Mouse (Mus musculus) ovary, adult 18-20 months (tissue): ENCODE measurements around the gene 1500011B03Rik.

Source experiments
- DNase-seq: peaks from one replicate; pipeline ENCODE4 v3.0.0; 2022; ENCODE audit warnings: low spot score, mixed read lengths

The 1500011B03Rik gene

GRCm38 (mm10) chr5:114809181-114809756 lies 14.0 kb downstream of the 1500011B03Rik start:
- peak; percentile 63 for DNase-seq

GRCm38 (mm10) chr5:114808385-114808784 lies 14.9 kb downstream of the 1500011B03Rik start:
- DNase-seq = no peak

GRCm38 (mm10) chr5:114807893-114808292 lies 15.4 kb downstream of the 1500011B03Rik start:
- no peak for DNase-seq

DNA sequence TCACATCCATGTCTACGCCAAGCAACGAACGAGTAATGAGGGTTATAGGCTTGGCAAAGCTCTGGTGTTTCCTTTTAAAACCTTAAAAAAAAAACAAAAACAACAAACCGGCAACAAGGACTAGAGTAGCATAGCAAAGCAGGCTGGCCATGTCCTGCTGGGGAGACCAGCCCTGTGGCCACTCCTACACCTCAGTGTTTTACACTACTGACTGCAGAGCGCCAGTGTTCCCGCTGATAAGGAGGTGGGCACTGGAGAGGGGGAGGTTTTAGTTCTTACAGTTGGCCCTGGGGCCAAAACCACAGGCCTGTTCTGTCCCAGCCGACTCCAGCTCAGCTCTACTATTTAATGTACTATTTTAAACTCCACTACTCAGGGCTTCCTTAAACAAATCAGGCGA lies 15.8 kb downstream of the 1500011B03Rik start:
- DNase-seq = peak; percentile 44

- DNase-seq = no peak
Measured at GRCm38 (mm10) chr5:114807063-114807462, 16.2 kb downstream of the 1500011B03Rik start.

DNA sequence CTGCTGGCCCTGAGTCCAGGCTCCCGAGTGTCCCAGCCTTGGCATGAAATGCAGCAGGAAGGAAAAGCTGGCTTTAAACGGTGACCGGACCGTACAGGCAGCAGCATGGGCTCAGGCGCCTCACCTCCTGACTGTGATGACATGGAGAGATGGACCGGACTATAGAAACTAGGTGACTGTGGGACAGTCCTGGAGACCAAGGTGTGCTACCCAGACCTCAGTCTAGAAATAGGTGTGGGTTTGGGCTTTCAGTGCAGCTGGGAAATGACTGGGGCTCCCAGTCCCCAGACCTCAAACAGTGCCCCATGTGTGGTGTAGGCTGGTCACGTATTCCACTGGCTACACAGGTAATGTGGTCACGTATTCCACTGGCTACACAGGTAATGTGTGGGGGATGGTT lies 16.6 kb downstream of the 1500011B03Rik start:
- no peak for DNase-seq

GRCm38 (mm10) chr5:114805436-114806350 lies 17.6 kb downstream of the 1500011B03Rik start:
- no peak for DNase-seq

- no peak for DNase-seq
Measured at GRCm38 (mm10) chr5:114804958-114805357, 18.3 kb downstream of the 1500011B03Rik start.

DNA sequence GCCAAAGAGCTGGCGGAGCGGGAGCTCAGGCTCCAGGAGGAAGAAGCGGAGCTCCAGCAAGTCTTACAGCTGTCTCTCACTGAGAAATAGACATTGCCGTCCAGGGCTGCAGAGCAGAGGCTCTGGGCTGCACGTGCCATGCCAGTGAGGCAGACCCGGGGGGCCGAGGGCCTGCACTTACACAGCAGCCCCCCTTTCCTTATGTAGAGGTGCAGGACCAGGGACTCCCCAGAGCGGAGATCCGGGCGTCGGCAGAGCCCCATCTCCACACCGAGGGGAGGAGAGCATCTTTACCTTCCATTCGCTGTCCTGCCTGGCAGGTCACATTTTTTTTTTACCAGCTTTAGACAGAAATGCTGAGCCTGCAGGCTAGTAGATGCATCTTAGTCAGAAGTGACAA lies 18.9 kb downstream of the 1500011B03Rik start:
- no peak for DNase-seq

- DNase-seq = no peak
Measured at GRCm38 (mm10) chr5:114803231-114803630, 20.0 kb downstream of the 1500011B03Rik start.

DNA sequence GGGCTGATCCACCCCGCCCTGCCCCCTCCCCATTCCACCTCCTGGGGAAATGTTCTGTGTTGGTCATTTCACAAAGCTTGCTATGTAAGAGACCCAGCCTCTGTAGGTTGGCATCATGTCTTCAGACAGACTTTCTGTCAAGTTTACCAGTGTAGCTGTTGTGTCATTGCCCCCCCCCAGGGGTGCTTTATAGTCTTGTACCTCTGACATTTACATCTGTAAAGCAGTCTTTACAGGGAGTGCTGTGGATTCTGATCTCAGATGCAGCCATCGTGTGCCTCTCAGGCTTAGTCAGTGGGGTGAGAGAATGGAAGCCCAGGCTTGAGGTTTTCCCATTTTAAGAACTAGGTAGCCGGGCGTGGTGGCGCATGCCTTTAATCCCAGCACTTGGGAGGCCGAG lies 21.4 kb downstream of the 1500011B03Rik start:
- no peak for DNase-seq

GRCm38 (mm10) chr5:114801049-114801448 lies 22.2 kb downstream of the 1500011B03Rik start:
- no peak for DNase-seq

DNA sequence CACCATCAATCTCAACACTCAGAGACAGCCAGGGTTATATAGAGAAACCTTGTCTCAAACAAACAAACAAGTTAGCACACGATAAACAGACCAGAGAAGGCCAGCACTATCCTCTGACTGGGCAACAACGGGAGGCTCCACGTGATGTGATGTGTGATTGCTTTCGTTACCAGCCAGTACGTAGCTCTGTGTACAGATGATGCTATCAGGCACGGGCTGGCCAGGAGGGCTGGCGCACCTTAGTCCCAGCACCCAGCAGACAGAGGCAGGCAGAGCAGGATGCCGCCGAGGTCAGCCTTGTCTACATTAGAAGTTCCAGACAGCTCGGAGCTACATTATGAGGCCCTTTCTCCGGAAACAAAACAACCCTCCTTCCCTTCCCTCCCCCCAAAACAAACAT lies 23.4 kb downstream of the 1500011B03Rik start:
- DNase-seq = no peak

DNA sequence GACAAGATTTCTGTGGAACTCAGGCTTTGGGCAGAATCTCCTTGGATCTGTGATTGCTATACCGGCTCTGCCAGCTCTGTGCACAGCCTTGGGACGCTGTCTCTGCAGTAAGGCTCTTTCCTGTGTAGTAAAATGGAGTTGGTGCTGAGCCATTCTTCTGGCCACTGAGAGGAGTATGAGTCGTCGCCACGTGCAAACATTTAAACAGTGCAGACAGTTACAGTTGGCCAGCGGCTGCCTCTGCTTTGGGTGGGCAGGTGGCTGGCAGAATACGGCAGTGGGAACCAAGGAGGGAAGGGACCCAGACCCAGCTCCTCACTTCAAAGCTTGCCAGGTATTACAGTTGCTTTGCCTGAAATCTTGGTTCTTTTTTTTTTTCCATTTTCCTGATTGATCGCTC lies 26.0 kb downstream of the 1500011B03Rik start:
- DNase-seq = no peak

DNA sequence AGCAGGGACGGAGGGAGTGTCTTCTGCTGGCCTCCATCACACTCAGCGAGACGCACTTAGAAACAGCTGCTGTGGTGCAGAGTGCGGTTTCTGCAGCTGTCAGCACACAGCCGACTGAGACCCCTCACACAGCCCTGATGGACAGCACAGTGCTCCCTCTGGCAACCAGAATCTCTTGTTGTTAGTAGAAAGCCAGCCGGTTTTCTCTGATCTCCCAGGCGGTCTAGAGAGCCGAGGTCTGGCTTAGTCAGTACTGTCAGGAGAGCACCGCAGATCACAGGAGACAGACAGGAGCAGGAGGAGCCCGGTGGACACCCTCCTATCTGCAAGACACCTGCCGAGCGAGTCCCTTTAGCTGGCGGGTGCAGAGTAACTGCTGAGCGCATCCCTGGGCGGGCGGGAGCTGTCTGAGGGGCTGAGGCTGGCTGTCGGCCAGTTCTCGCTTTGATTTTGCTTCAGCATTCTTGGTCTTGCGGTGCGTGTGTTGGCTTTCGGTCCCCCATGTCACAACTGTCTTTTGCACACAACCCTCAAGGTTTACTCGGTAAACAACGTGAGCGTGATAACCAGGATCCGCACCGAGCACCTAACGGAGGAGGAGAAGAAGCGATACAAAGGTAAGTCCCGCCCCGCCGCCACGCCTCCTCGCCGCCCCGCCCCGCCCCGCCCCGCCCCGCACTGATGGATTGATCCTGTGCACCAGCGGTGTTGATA lies 26.8 kb downstream of the 1500011B03Rik start:
- no peak for DNase-seq

- DNase-seq = no peak
Measured at GRCm38 (mm10) chr5:114795653-114796052, 27.6 kb downstream of the 1500011B03Rik start.

DNA sequence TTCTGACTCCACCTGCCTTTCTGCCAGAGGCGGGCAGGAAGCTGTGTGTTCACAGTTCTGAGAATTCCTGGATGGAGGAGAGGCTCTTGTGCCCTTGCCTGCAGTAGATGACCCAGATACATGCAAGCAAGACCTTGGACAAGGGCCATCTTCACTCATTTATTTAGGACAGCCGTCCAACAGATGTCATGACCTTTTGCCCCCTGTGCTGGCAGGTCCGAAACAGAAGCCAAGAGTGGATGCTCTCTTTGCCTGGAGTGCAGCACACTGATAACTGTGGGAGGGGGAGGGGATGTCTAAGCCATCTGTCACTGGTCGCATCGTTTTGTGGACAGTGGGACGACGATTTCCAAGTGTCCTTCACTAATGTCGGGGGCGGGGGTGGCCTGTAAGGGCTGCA lies 28.0 kb downstream of the 1500011B03Rik start:
- DNase-seq = no peak

- no peak for DNase-seq
Measured at GRCm38 (mm10) chr5:114794609-114795008, 28.7 kb downstream of the 1500011B03Rik start.

GRCm38 (mm10) chr5:114793317-114793716 lies 30.0 kb downstream of the 1500011B03Rik start:
- DNase-seq = no peak

DNA sequence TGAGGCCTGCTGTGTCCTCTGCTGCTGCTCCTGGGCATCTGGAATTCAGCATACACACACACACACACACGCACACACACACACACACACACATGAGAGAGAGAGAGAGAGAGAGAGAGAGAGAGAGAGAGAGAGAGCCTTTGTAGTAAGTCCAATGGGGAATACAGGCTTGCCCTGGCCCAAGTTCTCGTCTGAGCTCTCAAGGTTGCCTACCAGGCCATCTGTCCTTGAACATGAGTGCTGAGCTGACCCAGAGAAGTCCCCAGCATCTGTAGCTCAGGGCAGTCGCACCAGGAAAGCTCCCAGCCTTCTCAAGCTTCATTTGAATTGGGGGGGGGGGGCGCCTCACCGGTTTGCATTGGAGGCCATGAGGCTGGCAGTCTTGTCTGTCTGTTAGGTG lies 38.1 kb downstream of the 1500011B03Rik start:
- peak; percentile 74 for DNase-seq

- DNase-seq = peak; percentile 63
Measured at GRCm38 (mm10) chr5:114784622-114785165, 38.6 kb downstream of the 1500011B03Rik start.

DNA sequence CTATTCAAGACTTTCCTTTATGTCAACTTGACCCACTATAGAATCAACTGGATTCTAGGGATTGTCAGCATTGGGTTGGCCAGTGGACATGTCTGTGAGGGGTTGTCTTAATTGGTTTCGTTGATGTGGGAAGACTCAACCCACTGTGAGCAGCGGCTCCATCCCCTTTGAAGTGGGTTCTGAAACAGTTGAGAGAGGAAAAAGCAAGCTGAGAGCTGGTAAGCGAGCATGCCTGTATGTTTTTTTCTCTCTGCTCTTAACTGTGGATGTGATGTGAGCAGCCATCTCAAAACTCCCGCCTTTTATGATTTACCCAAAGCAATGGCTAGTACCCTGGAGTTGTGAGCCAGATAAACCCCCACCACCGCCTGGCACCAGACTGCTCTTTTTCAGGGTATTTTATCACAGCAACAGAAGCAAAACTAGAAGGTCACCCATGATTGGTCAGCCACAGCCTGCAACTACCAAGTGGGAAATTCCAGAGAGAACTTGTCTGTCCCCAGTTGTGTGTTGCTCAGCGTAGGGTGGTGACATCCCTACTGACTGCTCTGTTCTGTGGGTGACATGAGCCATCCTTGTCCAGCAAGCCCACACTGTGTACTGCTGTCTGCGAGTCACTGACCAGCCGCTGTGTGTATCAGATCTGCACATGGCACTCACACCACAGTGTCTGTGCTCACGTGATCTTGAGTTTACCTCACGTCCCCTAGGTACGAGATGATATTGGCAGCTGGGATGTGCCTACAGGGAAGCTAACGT lies 39.7 kb downstream of the 1500011B03Rik start:
- DNase-seq = peak; percentile 40
